Mouse (Mus musculus) heart, embryonic 16.5 days (tissue): Measurements from ENCODE around the gene Pih1d3. TPM values are rescaled to one million over a fixed set of nuclear protein-coding genes. Genes with fewer than 3 reads are reported as not detected.

Experiments used
- ATAC-seq: fragments of 200-750 bp; cut with Nextera tagmentation; replicated peaks from 2 replicates; pipeline ENCODE4 v1.8.0; 2017; ENCODE audit warnings: moderate number of reproducible peaks; ENCODE audit not compliant: insufficient read depth, low FRiP score; ENCODE audit errors: extremely low read depth
- H3K27ac ChIP-seq: fragments of 300-500 bp; sonication (generic); 2 replicates; pipeline ENCODE4 v1.5.1; 2014; ENCODE audit warnings: mild to moderate bottlenecking, low read length, control low read depth, moderate library complexity
- H3K27me3 ChIP-seq: fragments of 300-500 bp; sonication (generic); 2 replicates; pipeline ENCODE4 v1.6.1; 2014; ENCODE audit warnings: low read length, mixed read lengths; ENCODE audit not compliant: control insufficient read depth, insufficient read depth
- H3K36me3 ChIP-seq: fragments of 300-500 bp; sonication (generic); 2 replicates; pipeline ENCODE4 v1.6.1; 2014; ENCODE audit not compliant: control insufficient read depth, insufficient read depth
- H3K4me1 ChIP-seq: fragments of 300-500 bp; sonication (generic); 2 replicates; pipeline ENCODE4 v1.6.1; 2014; ENCODE audit warnings: low read length, mixed read lengths; ENCODE audit not compliant: control insufficient read depth, insufficient read depth
- H3K4me2 ChIP-seq: fragments of 300-500 bp; sonication (generic); 2 replicates; pipeline ENCODE4 v1.6.1; 2014; ENCODE audit warnings: low read depth, mild to moderate bottlenecking, control low read depth, low read length
- H3K4me3 ChIP-seq: fragments of 300-500 bp; sonication (generic); 2 replicates; pipeline ENCODE4 v1.5.1; 2014; ENCODE audit warnings: mild to moderate bottlenecking, control low read depth, low read length
- H3K9ac ChIP-seq: fragments of 300-500 bp; sonication (generic); 2 replicates; pipeline ENCODE4 v1.6.1; 2014; ENCODE audit warnings: low read length, control low read depth
- H3K9me3 ChIP-seq: fragments of 300-500 bp; sonication (generic); replicated peaks from 2 replicates; pipeline ENCODE4 v1.6.1; 2016; ENCODE audit warnings: low read length; ENCODE audit not compliant: control insufficient read depth
- WGBS: fragments of 180-500 bp; shearing (Covaris S2); extraction: QIAGEN DNeasy Blood & Tissue Kit; methylation state at CpG from one replicate; pipeline ENCODE4 v1.1.7; 2014; 5-methylcytosine and 5-hydroxymethylcytosine counted together
- polyA plus RNA-seq: library from polyadenylated mRNA; unstranded; fragments of >200 nt; fragmentation: Nextera tagmentation; extraction: Ambion mirVana; gene quantifications from 2 replicates; pipeline ENCODE4 v1.2.1, GENCODE M21; 2015

Pih1d3 gene
- polyA plus RNA-seq, 1 experiment from 2014 or later: not detected

GRCm38 (mm10) chr1:31205770-31206169, 16.9 kb upstream of the Pih1d3 start:
- H3K4me2 ChIP-seq: no peak overlapping the region

GRCm38 (mm10) chr1:31210144-31210543, 12.5 kb upstream of the Pih1d3 start:
- under 1% methylated on average over 5 of the region's 5 CpGs for WGBS
- ATAC-seq: no peak
- no peak overlapping the region for H3K4me3 ChIP-seq
- H3K9ac ChIP-seq: no peak overlapping the region
- H3K4me2 ChIP-seq: no peak overlapping the region
- no peaks in the 10 kb centered on the region for H3K27me3 ChIP-seq
- no peaks in the 10 kb centered on the region for H3K36me3 ChIP-seq
- H3K4me1 ChIP-seq: no peaks in the 10 kb centered on the region
- no peak overlapping the region for H3K27ac ChIP-seq
- no peaks in the 10 kb centered on the region for H3K9me3 ChIP-seq

More at GRCm38 (mm10) chr1:31205770-31206169, 16.9 kb upstream of the Pih1d3 start:
- no peaks in the 10 kb centered on the region for H3K4me1 ChIP-seq
- 59% methylated on average over 3 of the region's 3 CpGs for WGBS
- no peak for ATAC-seq
- no peaks in the 10 kb centered on the region for H3K27me3 ChIP-seq
- no peaks in the 10 kb centered on the region for H3K36me3 ChIP-seq
- no peaks in the 10 kb centered on the region for H3K9me3 ChIP-seq
- H3K4me3 ChIP-seq: no peak overlapping the region
- H3K27ac ChIP-seq: no peak overlapping the region
- H3K9ac ChIP-seq: no peak overlapping the region

- H3K4me1 ChIP-seq: no peaks in the 10 kb centered on the region
- ATAC-seq: no peak
- H3K27me3 ChIP-seq: no peaks in the 10 kb centered on the region
- 54% methylated on average over 1 of the region's 1 CpGs for WGBS
- H3K36me3 ChIP-seq: no peaks in the 10 kb centered on the region
- H3K4me3 ChIP-seq: no peak overlapping the region
- no peaks in the 10 kb centered on the region for H3K9me3 ChIP-seq
- H3K9ac ChIP-seq: no peak overlapping the region
- H3K4me2 ChIP-seq: no peak overlapping the region
- no peak overlapping the region for H3K27ac ChIP-seq
Observed at GRCm38 (mm10) chr1:31214831-31215230, 7.8 kb upstream of the Pih1d3 start.

GRCm38 (mm10) chr1:31220599-31221250, 1.9 kb upstream of the Pih1d3 start:
- no peak overlapping the region for H3K4me2 ChIP-seq
- no peak overlapping the region for H3K9ac ChIP-seq
- ATAC-seq: no peak
- WGBS: 83% methylated on average over 4 of the region's 4 CpGs
- H3K27ac ChIP-seq: no peak overlapping the region
- H3K4me1 ChIP-seq: no peaks in the 10 kb centered on the region
- no peak overlapping the region for H3K4me3 ChIP-seq
- no peaks in the 10 kb centered on the region for H3K9me3 ChIP-seq
- H3K36me3 ChIP-seq: no peaks in the 10 kb centered on the region
- H3K27me3 ChIP-seq: no peaks in the 10 kb centered on the region

GRCm38 (mm10) chr1:31233319-31234036, 10.8 kb downstream of the Pih1d3 start:
- Histone ChIP-seq H3K9ac (no peak overlapping the region), H3K27ac (no peak overlapping the region), H3K27me3 (no peaks in the 10 kb centered on the region), H3K4me3 (no peak overlapping the region), H3K36me3 (no peaks in the 10 kb centered on the region), H3K9me3 (no peaks in the 10 kb centered on the region), H3K4me1 (no peaks in the 10 kb centered on the region), H3K4me2 (no peak overlapping the region)
- ATAC-seq: no peak

GRCm38 (mm10) chr1:31260218-31260923, 37.7 kb downstream of the Pih1d3 start:
- Histone ChIP-seq H3K27ac (no peak overlapping the region), H3K4me3 (no peak overlapping the region), H3K9me3 (no peaks in the 10 kb centered on the region), H3K4me2 (no peak overlapping the region), H3K27me3 (no peaks in the 10 kb centered on the region), H3K4me1 (no peaks in the 10 kb centered on the region), H3K9ac (no peak overlapping the region), H3K36me3 (no peaks in the 10 kb centered on the region)
- WGBS: 60% methylated on average over 10 of the region's 10 CpGs
- ATAC-seq: no peak

Other genes starting within 250 kb of the Pih1d3 start
- gene AC153137.1, start 244.9 kb upstream of the Pih1d3 start, polyA plus RNA-seq: not detected in 2 replicates
- gene Lgsn, start 46.4 kb upstream of the Pih1d3 start, polyA plus RNA-seq: not detected in 2 replicates
- not detected in 2 replicates for gene 4931428L18Rik, start 154 bp upstream of the Pih1d3 start, polyA plus RNA-seq